Mouse (Mus musculus): ENCODE measurements around the gene Ptprn2. TPM values are rescaled to one million over a fixed set of nuclear protein-coding genes. Genes with fewer than 3 reads are reported as not detected.

Gene Ptprn2
- polyA plus RNA-seq, 1 experiment from 2014 or later, result 10.4 TPM

GRCm38 (mm10) chr12:117152366-117153165 lies 667.0 kb downstream of the Ptprn2 start:
- Histone ChIP-seq H3K4me3 (peak overlapping the region; percentile 53), H3K27ac (replicated peaks) (peak overlapping the region; percentile 89), H3K27me3 (peaks cover 68% of the 10 kb centered on the region), H3K4me1 (peaks cover 52% of the 10 kb centered on the region), H3K9me3 (no peaks in the 10 kb centered on the region), H3K36me3 (no peaks in the 10 kb centered on the region), H3K4me2 (replicated peaks) (peak overlapping the region; percentile 51), H3K9ac (replicated peaks) (peak overlapping the region; percentile 70)
- 5% methylated on average over 27 of the region's 28 CpGs for WGBS
- peak; percentile 9 for ATAC-seq (replicated peaks)

GRCm38 (mm10) chr12:117153166-117153480 lies 667.6 kb downstream of the Ptprn2 start:
- peak overlapping the region; percentile 89 for H3K27ac ChIP-seq (replicated peaks)
- peaks cover 58% of the 10 kb centered on the region for H3K4me1 ChIP-seq

GRCm38 (mm10) chr12:117153671-117154355 lies 668.3 kb downstream of the Ptprn2 start:
- H3K4me2 ChIP-seq (replicated peaks), result peak overlapping the region; percentile 51
- peak overlapping the region; percentile 70 for H3K9ac ChIP-seq (replicated peaks)
- peak overlapping the region; percentile 89 for H3K27ac ChIP-seq (replicated peaks)
- H3K27me3 ChIP-seq, result peaks cover 72% of the 10 kb centered on the region
- peak; percentile 64 for ATAC-seq (replicated peaks)
- WGBS, result under 1% methylated on average over 73 of the region's 73 CpGs
- peaks cover 63% of the 10 kb centered on the region for H3K4me1 ChIP-seq
- H3K4me3 ChIP-seq, result peak overlapping the region; percentile 53
- H3K36me3 ChIP-seq, result no peaks in the 10 kb centered on the region
- H3K9me3 ChIP-seq, result no peaks in the 10 kb centered on the region

More at GRCm38 (mm10) chr12:117153166-117153480, 667.6 kb downstream of the Ptprn2 start:
- Histone ChIP-seq H3K4me3 (peak overlapping the region; percentile 53), H3K36me3 (no peaks in the 10 kb centered on the region), H3K9ac (replicated peaks) (peak overlapping the region; percentile 70), H3K9me3 (no peaks in the 10 kb centered on the region), H3K4me2 (replicated peaks) (peak overlapping the region; percentile 51), H3K27me3 (peaks cover 73% of the 10 kb centered on the region)
- WGBS, result under 1% methylated on average over 8 of the region's 8 CpGs
- ATAC-seq (replicated peaks), result no peak

- Histone ChIP-seq H3K9me3 (no peaks in the 10 kb centered on the region), H3K4me1 (peaks cover 65% of the 10 kb centered on the region), H3K36me3 (no peaks in the 10 kb centered on the region), H3K4me2 (replicated peaks) (peak overlapping the region; percentile 51), H3K27me3 (peaks cover 74% of the 10 kb centered on the region), H3K27ac (replicated peaks) (peak overlapping the region; percentile 89), H3K4me3 (peak overlapping the region; percentile 53), H3K9ac (replicated peaks) (peak overlapping the region; percentile 70)
- 0 out of 2 replicates have a peak, but pooled peaks have one; percentile 10 for ATAC-seq (replicated peaks)
- under 1% methylated on average over 27 of the region's 27 CpGs for WGBS
Measured at GRCm38 (mm10) chr12:117154356-117155243, 669.1 kb downstream of the Ptprn2 start.

- Histone ChIP-seq H3K27me3 (peaks cover 71% of the 10 kb centered on the region), H3K4me3 (peak overlapping the region; percentile 53), H3K4me1 (peaks cover 74% of the 10 kb centered on the region), H3K9ac (replicated peaks) (peak overlapping the region; percentile 70), H3K27ac (replicated peaks) (peak overlapping the region; percentile 89), H3K9me3 (no peaks in the 10 kb centered on the region), H3K36me3 (no peaks in the 10 kb centered on the region), H3K4me2 (replicated peaks) (peak overlapping the region; percentile 51)
- under 1% methylated on average over 33 of the region's 33 CpGs for WGBS
- no peak for ATAC-seq (replicated peaks)
Measured at GRCm38 (mm10) chr12:117155307-117156220, 670.0 kb downstream of the Ptprn2 start.

GRCm38 (mm10) chr12:117156256-117156655 lies 670.7 kb downstream of the Ptprn2 start:
- Histone ChIP-seq H3K9ac (replicated peaks) (peak overlapping the region; percentile 70), H3K36me3 (no peaks in the 10 kb centered on the region), H3K27me3 (peaks cover 66% of the 10 kb centered on the region), H3K4me3 (peak overlapping the region; percentile 53), H3K9me3 (no peaks in the 10 kb centered on the region), H3K4me1 (peaks cover 74% of the 10 kb centered on the region), H3K4me2 (replicated peaks) (peak overlapping the region; percentile 51), H3K27ac (replicated peaks) (peak overlapping the region; percentile 89)
- WGBS, result 15% methylated on average over 5 of the region's 5 CpGs
- no peak for ATAC-seq (replicated peaks)

GRCm38 (mm10) chr12:117156786-117157185 lies 671.3 kb downstream of the Ptprn2 start:
- Histone ChIP-seq H3K9ac (replicated peaks) (no peak overlapping the region), H3K4me1 (peaks cover 74% of the 10 kb centered on the region), H3K27ac (replicated peaks) (no peak overlapping the region), H3K4me2 (replicated peaks) (peak overlapping the region; percentile 51), H3K36me3 (no peaks in the 10 kb centered on the region), H3K9me3 (no peaks in the 10 kb centered on the region), H3K27me3 (peaks cover 66% of the 10 kb centered on the region), H3K4me3 (peak overlapping the region; percentile 26)
- no peak for ATAC-seq (replicated peaks)
- 10% methylated on average over 3 of the region's 3 CpGs for WGBS

- peak overlapping the region; percentile 51 for H3K4me2 ChIP-seq (replicated peaks)
- H3K4me1 ChIP-seq, result peaks cover 74% of the 10 kb centered on the region
- H3K36me3 ChIP-seq, result no peaks in the 10 kb centered on the region
- WGBS, result 16% methylated on average over 2 of the region's 2 CpGs
- no peak for ATAC-seq (replicated peaks)
- H3K4me3 ChIP-seq, result peak overlapping the region; percentile 26
- peak overlapping the region; percentile 47 for H3K27ac ChIP-seq (replicated peaks)
- H3K27me3 ChIP-seq, result peaks cover 61% of the 10 kb centered on the region
- 0 out of 2 replicates have a peak overlapping the region, but pooled peaks have one; percentile 38 for H3K9ac ChIP-seq (replicated peaks)
- no peaks in the 10 kb centered on the region for H3K9me3 ChIP-seq
Measured at GRCm38 (mm10) chr12:117157249-117157648, 671.7 kb downstream of the Ptprn2 start.

GRCm38 (mm10) chr12:117157660-117158386 lies 672.3 kb downstream of the Ptprn2 start:
- peak overlapping the region; percentile 51 for H3K4me2 ChIP-seq (replicated peaks)
- peaks cover 58% of the 10 kb centered on the region for H3K27me3 ChIP-seq
- H3K4me3 ChIP-seq, result peak overlapping the region; percentile 26
- no peaks in the 10 kb centered on the region for H3K9me3 ChIP-seq
- WGBS, result 17% methylated on average over 9 of the region's 9 CpGs
- no peak for ATAC-seq (replicated peaks)
- no peaks in the 10 kb centered on the region for H3K36me3 ChIP-seq
- peak overlapping the region; percentile 47; the same call in 1 of the 2 replicates for H3K27ac ChIP-seq (replicated peaks)
- H3K9ac ChIP-seq (replicated peaks), result peak overlapping the region; percentile 38; the same call in 1 of the 2 replicates
- H3K4me1 ChIP-seq, result peaks cover 72% of the 10 kb centered on the region

- H3K27ac ChIP-seq (replicated peaks), result peak overlapping the region; percentile 74
- no peaks in the 10 kb centered on the region for H3K36me3 ChIP-seq
- peak overlapping the region; percentile 27 for H3K4me3 ChIP-seq
- H3K4me1 ChIP-seq, result peaks cover 68% of the 10 kb centered on the region
- H3K4me2 ChIP-seq (replicated peaks), result peak overlapping the region; percentile 51
- no peak for ATAC-seq (replicated peaks)
- peaks cover 50% of the 10 kb centered on the region for H3K27me3 ChIP-seq
- peak overlapping the region; percentile 45; the same call in 1 of the 2 replicates for H3K9ac ChIP-seq (replicated peaks)
- 14% methylated on average over 17 of the region's 17 CpGs for WGBS
- H3K9me3 ChIP-seq, result no peaks in the 10 kb centered on the region
Measured at GRCm38 (mm10) chr12:117158950-117159668, 673.6 kb downstream of the Ptprn2 start.
